Mouse (Mus musculus) kidney, embryonic 15.5 days (tissue): ENCODE data around the gene Sh3bp5l. TPM values are rescaled to one million over a fixed set of nuclear protein-coding genes. Genes with fewer than 3 reads are reported as not detected.
"Not testable (repeated sequence)": the region's sequence is repeated elsewhere in the genome, so short reads cannot be mapped to it uniquely, and the experiment has no call there.

Source experiments
- ATAC-seq: fragments of 200-750 bp; cut with Nextera tagmentation; replicated peaks from 2 replicates; pipeline ENCODE4 v1.8.0; 2017; ENCODE audit warnings: moderate TSS enrichment; ENCODE audit not compliant: low FRiP score
- H3K27ac ChIP-seq: fragments of 300-500 bp; sonication (generic); 2 replicates; pipeline ENCODE4 v1.5.1; 2015; ENCODE audit warnings: mild to moderate bottlenecking, inconsistent platforms
- H3K27me3 ChIP-seq: fragments of 300-500 bp; sonication (generic); 2 replicates; pipeline ENCODE4 v1.6.1; 2015; ENCODE audit warnings: inconsistent platforms
- H3K36me3 ChIP-seq: fragments of 300-500 bp; sonication (generic); 2 replicates; pipeline ENCODE4 v1.6.1; 2015; ENCODE audit warnings: inconsistent platforms
- H3K4me1 ChIP-seq: fragments of 300-500 bp; sonication (generic); 2 replicates; pipeline ENCODE4 v1.6.1; 2015; ENCODE audit warnings: inconsistent platforms
- H3K4me2 ChIP-seq: fragments of 300-500 bp; sonication (generic); 2 replicates; pipeline ENCODE4 v1.6.1; 2015; ENCODE audit warnings: moderate library complexity, mild to moderate bottlenecking, inconsistent platforms
- H3K4me3 ChIP-seq: fragments of 300-500 bp; sonication (generic); replicated peaks from 2 replicates; pipeline ENCODE4 v1.5.1; 2015; ENCODE audit warnings: mild to moderate bottlenecking, inconsistent platforms
- H3K9ac ChIP-seq: fragments of 300-500 bp; sonication (generic); 2 replicates; pipeline ENCODE4 v1.6.1; 2015; ENCODE audit warnings: mild to moderate bottlenecking, inconsistent platforms
- H3K9me3 ChIP-seq: fragments of 300-500 bp; sonication (generic); replicated peaks from 2 replicates; pipeline ENCODE4 v1.6.1; 2016; ENCODE audit warnings: inconsistent platforms
- WGBS: fragments of 180-500 bp; shearing (Covaris S2); methylation state at CpG from one replicate; pipeline ENCODE4 v1.1.7; 2015; ENCODE audit warnings: mixed read lengths; 5-methylcytosine and 5-hydroxymethylcytosine counted together
- polyA plus RNA-seq: library from polyadenylated mRNA; unstranded; fragments of >200 nt; fragmentation: Nextera tagmentation; extraction: Ambion mirVana; gene quantifications from 2 replicates; pipeline ENCODE4 v1.2.1, GENCODE M21; 2015

Sh3bp5l gene
- polyA plus RNA-seq, 1 experiment from 2014 or later: 37.0 TPM

GRCm38 (mm10) chr11:58305299-58305698 is 25.2 kb upstream of the Sh3bp5l start:
- ATAC-seq, H3K9ac ChIP-seq, H3K27me3 ChIP-seq, H3K9me3 ChIP-seq, H3K27ac ChIP-seq, H3K4me2 ChIP-seq, H3K4me3 ChIP-seq, H3K36me3 ChIP-seq: not testable (repeated sequence)
- 95% methylated on average over 8 of the region's 8 CpGs for WGBS
- H3K4me1 ChIP-seq: peaks cover 31% of the 10 kb centered on the region

- Histone ChIP-seq H3K9ac (peak within 1 kb of the TSS; percentile 59), H3K4me2 (peak within 1 kb of the TSS; percentile 90), H3K9me3 (no peaks in the 10 kb centered on the region), H3K36me3 (peaks cover 20% of the 10 kb centered on the region), H3K27me3 (no peaks in the 10 kb centered on the region), H3K4me1 (peaks cover 26% of the 10 kb centered on the region), H3K4me3 (peak within 1 kb of the TSS; percentile 58), H3K27ac (peak within 1 kb of the TSS; percentile 90)
- WGBS: under 1% methylated on average over 34 of the region's 34 CpGs
- peak; percentile 71 for ATAC-seq
Observed at GRCm38 (mm10) chr11:58306860-58307308, 23.6 kb upstream of the Sh3bp5l start, which contains the start of gene Zfp692. TSS of gene Zfp692 (plus strand) at chr11:58307069.

GRCm38 (mm10) chr11:58307411-58308080 is 23.0 kb upstream of the Sh3bp5l start:
- under 1% methylated on average over 42 of the region's 42 CpGs for WGBS
- Histone ChIP-seq H3K9me3 (no peaks in the 10 kb centered on the region), H3K4me2 (peak overlapping the region; percentile 90), H3K27me3 (no peaks in the 10 kb centered on the region), H3K4me1 (peaks cover 26% of the 10 kb centered on the region), H3K27ac (peak overlapping the region; percentile 90), H3K36me3 (peaks cover 25% of the 10 kb centered on the region), H3K4me3 (peak overlapping the region; percentile 58), H3K9ac (peak overlapping the region; percentile 59)
- peak; percentile 86 for ATAC-seq

- Histone ChIP-seq H3K27ac (no peak overlapping the region), H3K9me3 (no peaks in the 10 kb centered on the region), H3K9ac (no peak overlapping the region), H3K4me2 (no peak overlapping the region), H3K27me3 (no peaks in the 10 kb centered on the region), H3K4me3 (no peak overlapping the region), H3K36me3 (peaks cover 25% of the 10 kb centered on the region), H3K4me1 (peaks cover 24% of the 10 kb centered on the region)
- ATAC-seq: no peak
- 95% methylated on average over 9 of the region's 9 CpGs for WGBS
Observed at GRCm38 (mm10) chr11:58308661-58309060, 21.9 kb upstream of the Sh3bp5l start.

GRCm38 (mm10) chr11:58314069-58314468 is 16.5 kb upstream of the Sh3bp5l start:
- 90% methylated on average over 6 of the region's 6 CpGs for WGBS
- Histone ChIP-seq H3K27me3 (no peaks in the 10 kb centered on the region), H3K36me3 (peaks cover 79% of the 10 kb centered on the region)

GRCm38 (mm10) chr11:58315536-58316168 is 14.9 kb upstream of the Sh3bp5l start:
- Histone ChIP-seq H3K9ac (no peak overlapping the region), H3K27ac (no peak overlapping the region), H3K4me1 (no peaks in the 10 kb centered on the region), H3K4me2 (no peak overlapping the region), H3K36me3 (peaks cover 85% of the 10 kb centered on the region), H3K9me3 (no peaks in the 10 kb centered on the region), H3K4me3 (no peak overlapping the region), H3K27me3 (no peaks in the 10 kb centered on the region)
- 93% methylated on average over 5 of the region's 5 CpGs for WGBS
- ATAC-seq: no peak

More at GRCm38 (mm10) chr11:58314069-58314468, 16.5 kb upstream of the Sh3bp5l start:
- Histone ChIP-seq H3K4me1 (no peaks in the 10 kb centered on the region), H3K27ac (no peak overlapping the region), H3K9me3 (no peaks in the 10 kb centered on the region), H3K4me2 (no peak overlapping the region), H3K4me3 (no peak overlapping the region), H3K9ac (no peak overlapping the region)
- no peak for ATAC-seq

- H3K4me1 ChIP-seq: peaks cover 1% of the 10 kb centered on the region
- H3K27me3 ChIP-seq: no peaks in the 10 kb centered on the region
- H3K36me3 ChIP-seq: peaks cover 84% of the 10 kb centered on the region
- no peak overlapping the region for H3K9ac ChIP-seq
- H3K4me3 ChIP-seq: no peak overlapping the region
- no peaks in the 10 kb centered on the region for H3K9me3 ChIP-seq
- no peak overlapping the region for H3K27ac ChIP-seq
- WGBS: 87% methylated on average over 17 of the region's 17 CpGs
- H3K4me2 ChIP-seq: no peak overlapping the region
- ATAC-seq: peak; percentile 18; the same call in 1 of the 2 replicates
Observed at GRCm38 (mm10) chr11:58316344-58316743, 14.2 kb upstream of the Sh3bp5l start.

GRCm38 (mm10) chr11:58316768-58317390 is 13.6 kb upstream of the Sh3bp5l start:
- Histone ChIP-seq H3K27me3 (no peaks in the 10 kb centered on the region), H3K9me3 (no peaks in the 10 kb centered on the region), H3K4me2 (no peak overlapping the region), H3K27ac (no peak overlapping the region), H3K4me1 (peaks cover 7% of the 10 kb centered on the region), H3K36me3 (peaks cover 82% of the 10 kb centered on the region), H3K4me3 (no peak overlapping the region), H3K9ac (no peak overlapping the region)
- ATAC-seq: 0 out of 2 replicates have a peak, but pooled peaks have one; percentile 40
- WGBS: 72% methylated on average over 28 of the region's 28 CpGs

GRCm38 (mm10) chr11:58322824-58323569 is 7.5 kb upstream of the Sh3bp5l start:
- peak; percentile 99 for ATAC-seq
- no peaks in the 10 kb centered on the region for H3K9me3 ChIP-seq
- H3K4me3 ChIP-seq: peak overlapping the region; percentile 87
- WGBS: under 1% methylated on average over 58 of the region's 63 CpGs
- H3K9ac ChIP-seq: peak overlapping the region; percentile 88
- H3K4me1 ChIP-seq: peaks cover 20% of the 10 kb centered on the region
- peak overlapping the region; percentile 100 for H3K27ac ChIP-seq
- H3K4me2 ChIP-seq: peak overlapping the region; percentile 78
- H3K27me3 ChIP-seq: no peaks in the 10 kb centered on the region
- peaks cover 49% of the 10 kb centered on the region for H3K36me3 ChIP-seq

- H3K27ac ChIP-seq: peak overlapping the region; percentile 100
- H3K27me3 ChIP-seq: no peaks in the 10 kb centered on the region
- H3K4me1 ChIP-seq: peaks cover 23% of the 10 kb centered on the region
- peak overlapping the region; percentile 88 for H3K9ac ChIP-seq
- H3K36me3 ChIP-seq: peaks cover 43% of the 10 kb centered on the region
- WGBS: 7% methylated on average over 24 of the region's 24 CpGs
- no peaks in the 10 kb centered on the region for H3K9me3 ChIP-seq
- no peak for ATAC-seq
- peak overlapping the region; percentile 78 for H3K4me2 ChIP-seq
- H3K4me3 ChIP-seq: peak overlapping the region; percentile 87
Observed at GRCm38 (mm10) chr11:58323570-58324340, 6.8 kb upstream of the Sh3bp5l start.

GRCm38 (mm10) chr11:58324614-58325229 is 5.8 kb upstream of the Sh3bp5l start:
- no peak overlapping the region for H3K27ac ChIP-seq
- H3K9me3 ChIP-seq: no peaks in the 10 kb centered on the region
- WGBS: 88% methylated on average over 3 of the region's 3 CpGs
- peaks cover 32% of the 10 kb centered on the region for H3K4me1 ChIP-seq
- no peaks in the 10 kb centered on the region for H3K27me3 ChIP-seq
- no peak overlapping the region for H3K9ac ChIP-seq
- no peak overlapping the region for H3K4me3 ChIP-seq
- ATAC-seq: no peak
- no peak overlapping the region for H3K4me2 ChIP-seq
- peaks cover 34% of the 10 kb centered on the region for H3K36me3 ChIP-seq
